Mouse (Mus musculus) cerebellum, adult 11-12 months (tissue): ENCODE data around the gene Rps15.

Experiments used
- DNase-seq: peaks from one replicate; pipeline ENCODE4 v3.0.0; 2022

Rps15 gene

DNA sequence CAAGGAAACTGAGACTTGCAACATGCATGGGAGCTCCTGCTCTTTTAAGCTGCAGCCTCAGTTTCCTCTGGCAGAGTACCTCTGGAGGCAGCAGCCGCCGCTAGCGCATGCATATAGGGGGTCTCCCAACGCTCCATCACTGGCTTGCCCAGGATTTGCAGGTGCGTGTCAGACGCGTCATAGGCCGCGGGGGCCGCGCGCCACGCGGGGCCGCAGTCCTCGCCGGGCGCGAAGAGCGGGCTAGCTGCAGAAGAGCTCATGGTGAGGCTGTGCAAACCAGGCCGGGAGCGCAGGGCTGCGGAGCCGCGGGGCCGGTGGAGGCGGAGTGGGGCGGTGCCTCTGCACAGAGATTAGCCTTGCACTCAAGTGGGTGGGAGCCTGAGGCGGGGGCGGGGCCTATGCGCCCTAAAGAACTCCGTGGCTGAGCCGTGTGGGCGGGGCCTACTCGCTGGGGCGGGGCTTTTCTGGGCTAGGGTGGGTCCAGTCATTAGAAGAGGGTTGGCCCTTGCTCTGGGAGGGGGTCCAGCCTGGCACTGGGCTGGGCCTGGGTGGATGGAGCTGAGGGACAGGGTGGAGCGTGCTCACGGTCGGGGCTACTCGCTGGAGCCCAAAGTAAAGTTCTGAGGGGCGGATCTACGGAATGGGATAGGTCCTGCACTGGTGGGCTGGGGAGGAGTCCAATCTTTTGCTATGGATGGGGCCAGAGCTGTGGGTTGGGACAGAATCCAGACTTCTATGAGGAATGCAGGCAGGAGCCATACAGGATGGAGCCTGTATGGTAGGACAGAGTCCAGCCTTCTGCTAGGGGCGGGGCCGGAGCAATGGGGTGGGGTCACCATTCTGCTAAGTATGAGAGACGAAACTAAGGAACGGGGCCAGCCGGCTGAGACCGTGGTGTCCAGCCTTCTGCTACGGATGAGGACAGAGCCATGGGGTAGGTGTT is 31.3 kb upstream of the Rps15 start, which contains the start of the genes Gamt and Dazap1:
TSS of gene Gamt (minus strand) at position 371 of the 943 bp plus-strand sequence.
TSS of gene Dazap1 (plus strand) at position 845 of the 943 bp plus-strand sequence.
- DNase-seq: peak; percentile 93

DNA sequence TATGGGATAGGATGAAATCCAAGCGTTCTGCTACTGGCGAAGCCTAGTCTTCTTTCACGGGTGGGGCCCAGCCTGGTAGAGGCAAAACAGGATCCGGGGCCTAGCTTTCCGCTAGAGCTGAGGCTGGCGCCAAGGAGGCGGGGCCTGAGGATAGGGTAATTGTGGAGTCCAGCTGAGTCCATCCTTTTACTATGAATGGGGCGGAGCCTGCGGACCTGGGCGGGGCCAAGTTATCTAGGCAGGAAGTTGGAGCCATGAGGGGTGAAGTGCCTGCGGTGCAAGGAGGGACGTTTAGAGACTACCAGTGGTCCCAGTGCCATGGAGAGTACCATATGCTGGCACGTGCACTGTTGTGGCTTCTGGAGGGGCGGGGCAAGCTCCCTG is 30.7 kb upstream of the Rps15 start:
- DNase-seq: peak; percentile 94

DNA sequence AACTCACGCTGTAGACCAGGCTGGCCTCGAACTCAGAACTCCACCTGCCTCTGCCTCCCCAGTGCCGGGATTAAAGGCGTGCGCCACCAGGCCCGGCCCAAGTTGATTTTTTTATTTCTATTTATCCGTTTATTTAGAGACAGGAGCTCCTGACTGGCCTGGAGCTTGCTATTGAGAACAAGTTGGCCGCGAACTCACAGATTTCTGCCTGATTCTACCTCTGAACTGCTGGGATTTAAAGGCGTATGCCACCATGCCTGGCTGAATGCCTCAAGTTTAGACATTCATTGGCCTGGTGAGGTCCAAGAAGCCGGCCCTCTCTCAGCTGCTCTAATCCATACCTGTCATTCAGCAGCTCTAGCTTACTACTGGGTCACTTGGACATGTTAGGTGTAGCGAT is 30.1 kb upstream of the Rps15 start:
- DNase-seq: peak; percentile 56

DNA sequence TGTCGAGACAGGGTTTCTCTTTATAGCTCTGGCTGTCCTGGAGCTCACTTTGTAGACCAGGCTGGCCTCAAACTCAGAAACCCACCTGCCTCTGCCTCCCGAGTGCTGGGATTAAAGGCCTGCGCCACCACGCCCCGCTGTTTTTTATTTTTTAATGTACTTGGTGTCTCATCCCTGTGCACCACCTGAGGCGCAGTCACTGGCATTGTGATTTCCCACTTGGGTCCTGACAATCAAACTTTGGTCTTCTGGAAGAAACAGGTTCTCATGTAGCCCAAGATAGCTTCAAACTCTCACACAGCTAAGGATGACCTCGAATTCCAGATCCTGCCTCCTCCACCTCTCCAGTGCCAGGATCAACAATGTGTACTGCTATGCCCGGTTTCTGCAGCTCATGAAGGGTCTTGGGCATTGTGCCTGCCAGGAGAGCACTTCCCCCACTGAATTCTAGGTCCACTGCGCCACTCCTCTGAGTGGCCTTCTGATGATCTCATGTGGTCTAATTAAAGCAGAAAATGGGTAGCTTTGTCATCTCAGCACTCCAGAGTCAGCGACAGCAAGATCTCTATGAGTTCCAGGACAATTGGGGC is 29.4 kb upstream of the Rps15 start:
- peak; percentile 62 for DNase-seq

DNA sequence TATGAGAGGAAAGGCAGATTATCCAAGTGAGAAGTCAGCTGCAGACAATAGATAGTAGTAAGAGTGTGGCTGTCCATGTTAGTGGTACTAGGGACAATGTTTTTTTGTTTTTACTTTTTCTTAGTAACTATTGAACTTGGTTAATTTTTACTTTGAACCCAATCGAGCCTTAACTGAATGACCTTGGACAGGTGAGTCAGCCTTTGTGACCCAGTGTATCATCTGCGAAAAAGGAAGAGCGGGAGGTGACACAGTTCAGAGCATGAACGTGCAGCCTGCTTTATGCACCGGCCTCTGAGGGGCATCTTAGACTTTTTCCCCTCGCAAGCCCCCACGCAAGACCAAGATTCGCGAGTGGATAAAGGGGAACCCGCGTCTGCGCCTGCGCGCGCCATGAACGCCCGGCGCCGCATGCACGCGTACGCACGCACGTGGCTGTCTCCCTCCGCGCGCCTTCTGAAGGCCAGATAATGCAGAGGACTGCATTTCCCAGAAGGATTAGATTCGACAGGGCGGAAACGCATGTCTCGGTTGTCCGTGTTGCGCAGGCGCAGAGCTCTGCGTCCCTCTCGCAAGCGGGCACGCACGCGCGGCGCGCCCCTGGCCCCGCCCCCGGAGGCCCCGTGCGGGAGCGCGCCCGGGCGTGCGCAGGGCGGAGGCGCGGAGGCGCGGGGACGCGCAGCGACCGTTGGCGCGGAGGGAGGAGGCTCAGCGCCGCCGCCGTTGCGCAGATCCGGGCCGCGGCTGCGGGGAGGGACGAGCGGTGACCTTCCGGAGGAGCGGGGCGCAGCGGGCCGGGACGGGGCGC is 27.7 kb upstream of the Rps15 start:
- peak; percentile 100 for DNase-seq

DNA sequence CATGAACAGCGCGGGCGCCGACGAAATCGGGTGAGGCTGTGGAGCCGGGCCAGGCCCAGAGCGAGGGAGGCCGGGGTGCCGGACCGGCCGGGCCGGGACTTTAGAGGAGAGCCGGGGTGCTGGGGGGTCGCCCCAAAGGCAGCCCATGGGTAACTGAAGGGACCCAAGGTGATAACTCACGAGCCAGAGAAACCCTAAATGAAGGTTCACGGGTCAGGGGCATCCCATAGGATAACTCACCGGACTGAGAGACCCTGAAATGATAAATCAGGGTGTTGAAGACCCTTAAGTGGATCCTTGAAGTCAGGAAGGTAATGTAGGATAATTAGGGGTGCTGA is 27.1 kb upstream of the Rps15 start:
- DNase-seq: no peak

DNA sequence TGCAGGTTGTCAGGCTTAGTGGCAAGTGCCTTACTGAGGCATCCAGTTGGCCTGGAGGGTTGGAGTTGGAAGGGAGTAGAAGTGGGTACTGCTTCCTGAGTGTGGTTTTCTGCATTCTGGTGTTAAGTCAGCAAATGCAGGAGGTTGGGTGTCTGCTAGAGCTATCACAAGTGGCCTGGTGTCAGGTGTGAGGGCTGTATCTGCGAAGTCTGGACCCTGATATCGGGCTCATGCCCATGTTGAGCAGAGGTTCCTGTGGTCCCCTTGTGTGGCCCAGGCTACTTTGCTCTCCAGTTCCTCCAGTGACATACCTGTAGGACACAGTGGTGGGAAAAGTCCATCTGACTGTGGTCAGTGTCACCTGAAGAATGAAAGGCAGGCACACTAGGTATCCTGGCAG is 22.2 kb upstream of the Rps15 start:
- no peak for DNase-seq

DNA sequence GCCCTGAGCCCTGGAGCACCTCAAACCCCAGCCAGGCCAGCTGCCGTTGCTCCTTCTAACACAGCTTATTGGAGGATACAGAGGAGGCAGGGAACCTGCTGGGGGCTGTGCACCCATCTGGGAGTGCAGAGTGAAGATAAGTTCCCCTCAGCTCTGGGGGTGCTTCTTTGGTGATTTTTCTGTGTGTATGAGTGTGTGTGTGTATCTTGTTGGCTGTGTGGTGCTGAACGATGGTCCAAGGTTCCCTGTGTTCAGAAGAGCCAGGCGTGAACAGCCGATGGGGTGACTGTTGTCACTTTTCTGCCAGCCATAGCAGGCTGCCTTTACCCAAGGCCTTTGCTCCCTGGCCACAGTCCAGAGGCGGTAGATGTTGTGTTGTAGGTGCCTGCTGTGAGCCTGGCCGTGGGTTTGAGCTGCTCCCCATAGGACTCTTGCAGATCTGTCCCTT is 21.5 kb upstream of the Rps15 start:
- peak; percentile 69 for DNase-seq

DNA sequence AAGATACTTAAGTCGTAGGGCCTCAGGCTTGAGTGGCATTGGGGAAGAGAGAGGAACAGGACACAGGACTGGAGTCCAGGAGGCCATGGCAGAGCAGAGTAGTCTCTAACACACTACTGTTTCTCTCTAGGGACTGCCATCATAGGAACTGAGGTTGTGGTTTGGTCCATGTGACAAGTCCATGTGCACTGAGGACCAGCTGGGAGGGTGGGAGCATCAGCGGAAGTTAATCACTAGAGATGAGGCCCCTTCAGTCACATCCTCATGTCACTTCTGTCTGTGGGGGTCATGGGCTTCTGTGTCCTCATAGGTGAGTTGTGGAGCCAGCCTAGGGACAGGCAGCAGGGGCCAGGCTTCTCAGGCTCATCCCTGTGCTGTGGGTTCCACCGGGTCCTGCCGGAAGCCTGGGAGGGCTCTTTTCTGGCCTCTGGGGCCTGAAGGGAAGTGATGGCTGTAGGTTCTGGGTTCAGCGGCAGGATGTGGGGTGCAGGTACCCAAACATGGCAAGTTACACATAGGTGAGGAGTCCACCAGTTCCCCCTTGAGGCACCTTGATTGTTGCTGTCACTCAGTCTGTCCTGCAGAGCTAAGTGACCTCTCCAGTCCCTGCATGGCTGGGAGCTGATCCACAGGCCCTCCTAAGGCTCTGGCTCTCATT is 20.9 kb upstream of the Rps15 start:
- no peak for DNase-seq

DNA sequence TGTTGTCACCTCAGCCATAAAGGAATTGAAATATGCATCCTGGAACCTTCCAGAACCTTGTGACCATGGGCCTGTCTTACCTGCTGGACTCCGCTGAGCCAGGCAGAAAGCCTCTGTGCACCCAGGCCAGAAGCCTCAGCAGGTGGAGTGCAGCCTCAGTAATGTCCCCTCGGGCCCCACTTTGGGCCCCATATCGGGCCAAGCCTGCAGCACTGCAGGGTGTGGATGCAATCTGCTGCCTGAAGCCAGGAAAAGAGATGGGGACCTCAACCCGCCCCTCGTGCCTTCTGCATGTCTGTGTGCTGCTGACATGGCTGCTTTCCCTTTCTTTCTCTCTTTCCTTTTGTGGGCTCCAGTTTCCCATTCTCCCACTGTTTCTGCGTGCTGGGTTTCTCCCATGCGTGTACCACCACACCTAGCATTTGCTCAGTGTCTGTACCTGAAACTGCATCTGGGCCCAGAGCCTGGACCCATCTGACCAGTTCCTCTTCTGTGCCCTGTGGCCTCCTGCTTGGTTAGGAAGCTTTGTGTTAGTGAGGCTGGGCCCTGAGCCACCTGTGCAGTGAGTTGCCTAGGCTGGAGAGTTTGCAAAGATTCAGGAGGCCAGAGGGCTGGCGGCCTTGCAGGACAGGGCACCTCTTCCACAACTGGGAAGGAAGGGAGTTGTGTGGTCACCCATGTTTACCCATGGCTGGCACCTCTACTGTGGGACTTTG is 20.2 kb upstream of the Rps15 start:
- no peak for DNase-seq

DNA sequence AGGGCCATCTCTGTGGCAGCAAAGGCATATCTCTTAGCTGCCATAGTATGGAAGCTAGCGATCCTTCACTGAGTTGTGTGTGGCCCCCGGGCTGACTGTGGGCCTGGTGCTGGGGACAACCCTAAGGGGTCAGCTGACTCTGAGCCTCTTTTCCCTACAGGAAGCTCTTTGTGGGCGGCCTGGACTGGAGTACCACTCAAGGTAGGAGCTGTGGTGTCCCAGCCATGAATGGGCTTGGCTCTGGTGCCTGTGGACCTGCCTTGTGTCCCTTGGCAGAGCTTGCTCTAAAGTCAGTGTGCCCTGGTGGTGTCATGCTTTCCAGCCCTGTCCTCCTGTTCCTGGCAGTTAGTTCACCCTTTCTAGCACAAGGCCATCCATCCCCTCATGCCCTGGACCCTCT is 18.4 kb upstream of the Rps15 start:
- DNase-seq: no peak

DNA sequence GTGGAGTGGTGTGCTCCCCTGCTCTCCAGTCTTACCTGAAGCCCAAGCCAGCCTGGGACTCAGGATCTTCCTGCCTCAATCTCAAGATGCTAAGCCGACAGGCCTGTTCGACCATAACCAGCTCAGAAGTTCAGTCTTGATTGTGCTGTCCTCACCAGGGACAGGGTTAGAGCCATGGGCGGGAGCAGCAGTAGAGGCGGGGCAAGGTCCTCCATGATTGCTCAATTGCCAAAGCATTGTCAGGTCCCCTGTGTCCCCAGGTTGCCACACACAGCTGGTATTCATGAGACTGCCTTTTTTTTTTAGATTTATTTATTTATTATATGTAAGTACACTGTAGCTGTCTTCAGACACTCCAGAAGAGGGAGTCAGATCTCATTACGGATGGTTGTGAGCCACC is 16.0 kb upstream of the Rps15 start:
- no peak for DNase-seq

DNA sequence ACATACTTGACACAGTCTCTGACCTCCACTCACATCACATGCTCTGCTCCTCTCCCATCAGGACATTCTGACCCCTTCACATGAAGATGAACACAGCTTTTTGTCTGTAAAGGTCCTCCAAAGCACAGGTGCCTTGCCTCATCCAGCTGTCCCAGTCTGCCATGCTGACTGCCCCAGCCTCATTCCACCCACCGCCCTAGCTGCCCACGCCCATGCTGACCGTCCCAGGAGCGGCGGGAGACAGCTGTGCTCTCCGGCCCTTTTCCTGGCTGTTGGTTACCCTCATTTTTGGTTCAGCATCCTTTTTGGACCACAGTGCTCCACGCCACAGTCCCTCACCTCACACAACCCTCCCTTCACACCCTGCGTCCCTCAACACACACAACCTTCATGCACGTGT is 13.9 kb upstream of the Rps15 start:
- no peak for DNase-seq

DNA sequence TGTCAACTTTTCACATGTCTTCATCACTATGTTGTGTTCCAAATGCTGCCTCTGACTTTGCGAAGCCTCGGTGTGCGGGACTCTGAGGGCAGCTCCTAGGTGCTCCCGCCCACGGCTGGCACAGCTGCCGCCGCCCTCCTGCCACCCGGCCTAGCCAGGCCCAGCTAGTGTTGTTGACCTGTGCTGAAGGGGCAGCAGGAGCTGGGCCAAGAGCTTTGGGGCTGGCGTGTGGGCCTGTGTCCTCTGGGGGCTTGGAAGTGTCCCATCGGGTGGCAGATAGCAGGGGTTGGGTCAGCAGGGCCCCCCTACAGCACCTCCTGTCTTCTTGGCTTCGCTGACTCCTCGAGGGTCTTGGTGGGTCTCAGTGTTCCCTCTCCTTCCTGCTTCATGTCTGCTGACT is 13.0 kb upstream of the Rps15 start:
- DNase-seq: no peak

DNA sequence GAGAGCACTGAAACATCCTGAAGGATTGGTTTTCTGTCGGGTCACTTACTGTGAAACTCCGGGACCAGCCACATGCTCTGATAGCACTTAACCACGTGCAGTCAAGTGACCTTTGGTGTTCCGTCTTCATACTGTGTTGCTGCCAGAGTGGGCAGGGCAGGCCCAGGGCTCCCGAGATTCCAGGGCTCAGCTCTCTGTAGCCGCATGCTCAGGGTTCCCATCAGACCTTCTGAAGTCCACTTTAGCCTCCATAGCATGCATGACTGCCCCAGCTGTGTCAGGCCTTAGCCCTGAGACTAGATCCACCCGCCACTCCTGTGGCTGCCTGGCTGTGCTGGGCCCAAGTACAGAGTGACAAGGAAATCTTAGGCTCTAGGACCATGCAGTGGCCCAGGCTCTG is 10.9 kb upstream of the Rps15 start:
- DNase-seq: no peak

DNA sequence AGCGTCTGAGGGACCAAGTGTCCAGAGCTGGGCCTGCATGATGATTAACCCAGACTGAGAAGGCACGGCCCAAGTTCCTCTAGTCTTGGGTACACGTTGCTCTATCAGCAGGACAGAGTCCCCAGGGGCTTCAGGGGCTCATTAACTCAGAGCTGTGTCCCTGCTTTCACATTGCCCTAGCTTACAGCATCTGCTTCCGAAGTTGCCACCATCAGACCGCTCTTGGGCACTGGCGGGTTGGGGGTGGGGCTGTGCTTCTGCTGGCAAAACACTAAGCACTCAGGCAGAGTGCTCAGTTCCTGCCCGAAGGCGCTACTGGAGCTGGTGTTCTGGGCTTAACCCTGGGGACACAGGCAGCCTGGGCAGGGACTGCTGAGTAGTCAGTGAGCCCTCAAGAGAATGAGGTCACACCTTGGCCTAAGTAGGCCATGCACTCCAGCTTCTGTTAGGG is 10.3 kb upstream of the Rps15 start:
- peak; percentile 63 for DNase-seq

DNA sequence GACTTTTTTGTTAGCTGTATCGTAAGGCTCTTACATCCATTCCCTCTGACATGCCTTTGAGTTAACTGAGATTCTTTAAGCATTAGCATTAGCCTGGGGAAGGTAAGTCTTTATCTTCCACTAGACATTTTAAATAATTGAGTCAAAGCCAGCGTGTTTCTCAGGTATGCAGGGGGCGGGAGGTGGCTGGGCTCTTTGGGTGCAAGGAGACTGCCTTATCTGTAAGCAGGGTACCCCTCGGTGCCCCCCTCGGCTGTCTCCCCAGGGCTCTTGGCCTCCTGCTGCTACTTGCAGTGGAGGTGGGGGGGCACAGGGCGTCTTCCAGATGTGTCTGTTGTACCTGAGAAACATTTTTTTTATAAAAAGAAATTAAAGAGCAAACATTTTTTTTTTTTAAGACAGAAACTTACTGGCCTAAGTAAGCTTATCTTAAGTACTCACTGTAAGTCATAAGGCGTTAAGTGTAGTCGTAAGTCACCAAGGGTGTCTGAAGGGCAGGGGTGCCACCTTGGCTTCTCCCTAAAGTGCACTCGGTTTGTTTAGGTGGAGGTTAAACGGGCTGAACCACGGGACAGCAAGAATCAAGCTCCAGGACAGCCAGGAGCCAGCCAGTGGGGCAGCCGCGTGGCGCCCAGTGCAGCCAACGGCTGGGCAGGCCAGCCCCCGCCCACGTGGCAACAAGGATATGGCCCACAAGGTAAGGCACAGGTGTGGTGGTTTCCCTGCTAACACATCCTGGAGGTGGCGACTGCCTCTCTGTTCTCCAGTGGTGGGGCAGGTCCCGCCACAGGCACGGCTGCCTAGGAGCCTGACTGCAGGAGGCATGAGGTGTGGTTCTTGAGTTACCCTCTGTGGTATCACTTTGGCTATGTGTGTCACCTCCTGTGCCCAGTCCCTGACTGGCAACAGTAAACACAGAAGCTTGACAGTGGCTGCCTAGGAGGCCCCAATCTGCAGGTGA is 9.5 kb upstream of the Rps15 start:
- DNase-seq: no peak

DNA sequence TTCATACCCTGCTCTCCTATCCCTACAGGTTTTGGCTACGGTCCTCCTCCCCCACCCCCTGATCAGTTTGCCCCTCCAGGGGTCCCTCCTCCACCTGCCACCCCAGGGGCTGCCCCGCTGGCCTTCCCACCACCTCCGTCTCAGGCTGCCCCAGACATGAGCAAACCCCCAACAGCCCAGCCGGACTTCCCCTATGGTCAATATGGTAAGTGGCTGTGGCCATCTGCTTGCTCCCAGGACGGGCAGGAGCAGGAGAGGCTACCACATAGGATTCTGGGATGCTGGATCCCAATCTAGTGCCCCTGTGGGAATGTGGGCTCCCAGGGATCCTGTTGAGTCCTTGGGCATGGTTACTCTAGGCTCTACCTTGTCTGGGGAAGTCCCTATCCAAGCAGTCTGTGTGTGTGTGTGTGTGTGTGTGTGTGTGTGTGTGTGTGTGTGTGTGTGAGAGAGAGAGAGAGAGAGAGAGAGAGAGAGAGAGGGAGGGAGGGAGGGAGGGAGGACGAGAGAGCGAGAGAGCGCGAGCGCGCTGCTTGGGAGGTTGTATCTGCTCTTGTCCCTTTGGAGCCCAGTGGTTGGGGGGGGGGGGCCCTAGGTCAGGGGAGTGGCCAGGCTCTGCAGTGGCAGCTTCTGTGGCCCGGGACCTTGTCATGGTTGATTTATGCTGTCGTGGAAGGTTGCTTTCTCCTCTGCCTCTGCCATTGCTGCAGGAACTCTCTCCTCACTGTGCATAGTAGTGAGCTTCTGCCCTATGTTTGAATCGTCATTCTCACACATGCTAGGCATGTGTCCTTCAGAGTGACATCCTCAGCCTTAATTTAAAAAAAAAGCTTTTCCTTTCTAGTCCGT is 6.8 kb upstream of the Rps15 start:
- no peak for DNase-seq

DNA sequence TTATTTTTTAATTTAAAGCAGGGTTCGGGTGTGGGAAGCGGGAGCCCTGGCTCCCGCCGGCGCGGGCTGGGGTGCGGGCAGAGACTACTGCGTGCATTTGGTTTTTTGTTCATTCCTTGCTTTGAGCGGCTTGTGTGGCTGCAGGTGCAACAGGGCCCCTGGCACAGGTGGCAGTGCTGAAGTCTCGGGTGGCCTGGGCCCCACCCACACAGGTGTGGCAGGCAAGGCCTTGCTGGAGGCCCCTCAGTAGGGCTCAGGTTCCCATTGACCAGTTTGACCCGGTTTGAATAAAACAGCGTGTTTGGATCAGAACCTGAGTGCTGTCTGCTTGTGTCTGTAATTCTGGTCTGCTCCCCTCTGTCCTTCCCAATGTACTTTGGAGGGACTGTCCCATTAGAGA is 4.2 kb upstream of the Rps15 start:
- DNase-seq: no peak

DNA sequence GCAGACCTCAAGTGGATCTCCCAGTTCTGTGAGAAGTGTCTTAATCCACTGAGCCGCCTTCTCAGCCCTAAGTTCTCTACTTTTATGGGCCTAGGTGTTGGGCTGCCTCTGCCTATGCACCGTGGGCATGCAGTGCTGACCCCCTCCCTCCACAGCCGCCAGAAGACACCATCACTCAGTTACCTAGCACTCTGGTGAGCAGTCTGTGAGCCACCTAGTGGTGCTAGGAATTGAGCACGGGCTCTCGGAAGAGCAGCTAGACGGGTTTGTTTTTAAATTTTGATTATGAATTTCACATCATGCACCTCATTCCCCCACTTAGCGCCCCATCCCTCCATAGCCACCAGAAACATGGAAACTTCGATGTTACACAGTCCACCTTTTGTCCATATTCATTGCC is 3.6 kb upstream of the Rps15 start:
- DNase-seq: no peak
